Mouse (Mus musculus) embryo, embryonic 9.5 days (tissue): ENCODE measurements around the gene Ddit4l.
"Not testable (repeated sequence)": the region's sequence is repeated elsewhere in the genome, so short reads cannot be mapped to it uniquely, and the experiment has no call there.

Source experiments
- DNase-seq: peaks from one replicate; pipeline ENCODE4 v3.0.0-alpha.2; 2017; ENCODE audit errors: extremely low spot score

Ddit4l gene

DNA sequence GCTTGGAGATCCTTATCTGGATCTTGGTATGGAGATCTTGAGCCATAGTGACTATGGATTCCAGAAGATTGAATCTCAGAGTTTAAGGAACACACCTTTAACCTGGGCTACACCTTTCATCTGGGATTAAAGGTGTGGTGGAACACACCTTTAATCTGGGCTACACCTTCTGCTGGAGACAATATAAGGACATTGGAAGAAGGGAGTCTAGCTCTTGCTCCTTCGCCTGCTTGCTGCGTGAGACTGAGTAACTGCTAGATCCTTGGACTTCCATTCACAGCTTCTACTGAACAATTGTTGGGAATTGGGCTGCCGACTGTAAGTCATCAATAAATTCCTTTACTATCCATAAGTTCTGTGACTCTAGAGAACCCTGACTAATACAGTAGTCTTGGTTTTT is at the start of gene Ddit4l:
TSS of gene Ddit4l (plus strand) at position 301 of the 400 bp plus-strand sequence.
- DNase-seq: not testable (repeated sequence)

DNA sequence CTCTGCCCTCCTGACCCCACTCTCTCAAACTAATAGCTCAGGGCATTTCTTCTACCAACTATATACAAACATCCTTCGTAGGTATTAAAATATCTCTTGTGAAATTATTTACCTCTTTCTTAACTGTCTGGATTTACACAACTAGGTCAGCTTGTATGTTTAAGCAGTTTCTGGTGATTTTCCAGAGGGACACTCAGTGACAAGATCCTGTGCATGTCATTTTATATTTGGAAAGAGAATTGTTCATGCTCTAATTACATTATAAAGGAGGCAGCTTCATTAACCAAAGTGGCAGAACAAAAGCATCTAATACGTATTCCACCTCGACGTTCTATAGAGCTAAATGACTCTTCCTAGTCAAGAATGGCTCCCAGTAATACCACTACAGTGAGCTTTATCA is 45.3 kb upstream of the Ddit4l start:
- DNase-seq: no peak

DNA sequence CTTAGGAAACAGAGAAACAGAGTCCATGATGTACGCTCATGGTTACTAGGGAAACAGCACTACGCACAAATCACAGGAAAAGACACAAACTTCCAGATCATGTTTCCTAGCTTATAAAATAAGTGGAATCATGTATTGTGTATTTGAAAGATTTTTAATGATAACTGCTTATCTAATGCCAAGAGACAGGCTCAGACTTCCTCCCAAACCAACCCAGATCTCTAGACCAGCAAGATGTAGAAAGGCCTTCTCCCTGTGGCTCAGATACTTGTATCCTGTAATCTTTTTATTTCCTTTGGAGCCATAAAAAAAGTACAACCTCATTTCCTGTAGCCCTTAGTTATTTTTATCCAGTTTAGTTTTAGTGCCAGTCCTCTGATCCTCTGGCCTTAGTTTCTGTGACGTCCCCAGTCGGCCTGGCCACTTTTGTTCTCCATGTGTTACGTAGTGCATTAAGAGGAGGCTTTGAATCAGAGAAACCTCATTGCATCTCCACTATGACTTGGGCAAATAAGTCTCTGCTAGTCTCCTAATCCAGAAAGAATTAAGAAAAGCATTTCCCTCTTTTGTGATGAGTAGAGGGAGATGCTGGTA is 34.9 kb upstream of the Ddit4l start:
- no peak for DNase-seq

DNA sequence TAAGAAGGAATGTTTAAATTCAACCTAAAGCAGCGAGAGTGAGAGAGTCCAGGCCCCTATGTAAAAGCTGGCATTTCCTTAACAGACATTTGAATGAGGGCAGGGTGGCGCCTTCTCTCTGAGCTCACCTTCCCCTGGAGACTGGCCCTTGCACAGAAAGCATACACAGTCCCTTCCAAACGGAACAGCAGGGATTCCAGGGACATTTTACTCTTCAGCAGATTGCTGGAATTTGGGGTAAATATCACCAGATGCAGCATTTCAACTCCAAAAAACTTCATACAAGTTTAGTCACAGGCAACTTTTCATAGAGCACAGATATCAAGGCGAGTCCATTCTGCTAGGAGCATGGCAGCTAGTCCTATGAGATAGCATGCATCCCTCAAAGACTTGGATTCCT is 31.6 kb upstream of the Ddit4l start:
- DNase-seq: no peak

DNA sequence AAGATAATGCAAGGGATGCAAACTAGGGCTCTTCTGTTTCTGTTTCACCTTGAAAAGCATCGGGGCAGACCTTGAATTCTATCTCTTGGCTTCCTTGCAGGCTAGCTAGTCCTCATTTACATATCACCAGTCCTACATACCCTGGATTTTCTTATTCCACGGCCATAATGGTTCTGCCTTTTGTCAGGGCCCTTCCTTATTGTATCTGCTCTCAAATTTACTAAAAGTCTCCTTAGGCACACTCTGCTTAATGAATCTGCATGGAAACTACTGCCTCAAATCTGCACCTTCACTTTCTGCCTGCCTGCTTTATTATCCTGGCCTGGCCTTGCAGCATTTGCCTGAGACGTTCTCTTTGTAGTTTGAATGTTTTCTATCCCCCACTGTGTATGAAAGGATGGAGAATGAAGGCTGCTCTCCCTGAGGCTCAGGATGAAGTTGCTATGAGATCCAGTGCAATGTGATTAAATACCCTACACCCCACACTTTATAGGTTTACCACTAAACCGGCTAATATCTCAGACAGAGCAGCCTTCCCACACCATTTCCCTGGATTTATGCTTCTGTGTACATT is 27.0 kb upstream of the Ddit4l start:
- DNase-seq: no peak

DNA sequence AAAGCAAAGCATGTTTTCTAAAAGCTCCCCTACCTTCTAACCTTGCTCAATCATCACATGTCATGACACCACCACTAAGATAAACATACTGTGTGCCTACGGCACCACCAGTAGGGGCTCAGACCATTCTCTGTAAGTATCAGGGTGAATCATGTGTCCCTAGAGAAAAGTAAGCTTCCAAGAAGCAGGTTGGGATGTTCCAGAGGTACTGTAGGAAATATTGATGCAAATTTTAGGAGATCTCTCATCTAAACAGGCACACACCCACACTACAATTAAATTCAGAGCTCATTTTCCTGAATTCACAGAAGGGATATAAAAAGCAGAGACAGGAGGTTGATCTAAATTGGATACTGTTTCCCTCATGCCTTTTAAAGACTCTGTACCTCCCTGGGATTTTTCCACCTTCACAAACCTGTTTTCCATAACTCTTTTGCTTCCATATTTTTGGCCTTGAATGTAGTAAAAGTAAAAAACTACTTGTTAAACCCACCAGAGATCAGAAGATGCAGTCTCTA is 12.4 kb upstream of the Ddit4l start:
- no peak for DNase-seq

DNA sequence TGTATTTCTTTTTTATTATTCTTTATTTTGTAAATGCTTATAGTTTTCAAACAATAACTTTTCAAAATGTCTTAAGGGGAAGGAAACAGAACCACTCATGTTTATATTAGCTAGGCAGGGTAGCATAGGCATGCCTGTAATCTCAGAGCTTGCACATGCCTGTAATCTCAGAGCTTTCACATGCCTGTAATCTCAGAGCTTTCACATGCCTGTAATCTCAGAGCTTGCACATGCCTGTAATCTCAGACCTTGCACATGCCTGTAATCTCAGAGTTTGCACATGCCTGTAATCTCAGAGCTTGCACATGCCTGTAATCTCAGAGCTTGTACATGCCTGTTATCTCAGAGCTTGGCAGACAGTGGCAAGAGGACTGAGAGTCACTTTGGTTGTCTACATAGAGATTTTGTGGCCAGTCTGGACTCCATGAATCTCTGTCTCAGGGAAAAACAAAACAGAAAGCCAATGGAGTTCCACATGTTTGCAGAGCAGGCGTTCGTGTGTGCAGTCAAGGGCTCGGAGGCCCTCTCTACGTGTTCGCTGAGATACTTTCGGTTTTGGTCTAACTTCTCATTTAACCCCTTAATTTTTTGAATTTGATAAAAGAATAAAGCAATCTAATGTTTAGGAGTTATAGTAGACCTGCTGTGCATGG is 10.8 kb upstream of the Ddit4l start:
- DNase-seq: no peak

DNA sequence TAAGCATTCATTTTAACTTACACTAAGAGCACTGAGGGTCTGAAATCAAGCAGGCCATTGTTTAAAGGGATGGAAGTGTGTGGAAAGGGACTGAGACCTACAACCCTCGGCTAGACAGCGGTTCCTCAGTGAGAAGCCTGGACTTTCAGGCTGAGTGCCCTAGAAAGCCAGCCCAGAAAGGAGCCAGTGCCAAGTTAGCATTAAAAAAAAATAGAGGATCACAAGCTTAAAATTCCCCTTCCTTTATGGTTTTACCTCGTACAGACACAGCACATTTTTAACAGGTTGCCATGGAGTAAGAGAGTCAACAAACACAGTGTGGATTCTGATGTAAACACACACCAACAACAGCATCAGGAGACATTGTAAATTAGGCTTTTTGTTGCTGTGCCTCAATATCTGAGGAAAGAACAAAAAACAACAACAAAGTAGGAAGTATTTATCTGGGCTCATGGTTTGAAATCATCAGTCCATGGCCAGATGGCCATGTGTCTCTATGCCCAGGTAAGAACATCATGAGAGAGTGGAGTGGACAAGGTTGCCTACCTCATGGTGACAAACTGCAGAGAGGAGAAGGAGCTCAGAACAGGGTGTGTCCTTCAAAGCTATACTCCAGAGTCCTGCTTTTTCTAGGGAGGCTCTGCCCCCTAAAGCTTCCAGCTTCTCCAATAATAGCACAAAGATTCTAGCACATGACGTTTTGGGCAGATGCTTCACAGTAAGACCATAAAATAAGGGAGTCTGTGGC is 10.1 kb upstream of the Ddit4l start:
- DNase-seq: no peak

DNA sequence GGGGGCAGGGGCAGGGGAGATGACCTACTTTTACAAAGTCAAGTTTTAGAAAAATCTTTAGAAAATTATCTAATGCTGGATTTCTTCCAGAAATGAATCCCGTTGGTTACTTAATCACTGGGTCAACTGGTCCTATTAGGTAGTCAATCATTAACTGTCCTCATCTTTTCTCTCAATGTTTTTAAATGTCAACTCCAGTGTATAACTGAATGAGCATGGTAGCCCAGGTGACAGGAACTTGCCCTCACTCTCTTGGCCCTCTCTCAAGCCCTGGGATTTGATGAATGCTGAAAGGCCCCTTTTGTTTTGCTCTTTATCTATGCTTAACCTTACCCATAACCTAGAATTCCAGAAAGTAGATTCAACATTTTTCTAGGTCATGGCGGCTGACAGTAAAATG is 9.4 kb upstream of the Ddit4l start:
- no peak for DNase-seq

DNA sequence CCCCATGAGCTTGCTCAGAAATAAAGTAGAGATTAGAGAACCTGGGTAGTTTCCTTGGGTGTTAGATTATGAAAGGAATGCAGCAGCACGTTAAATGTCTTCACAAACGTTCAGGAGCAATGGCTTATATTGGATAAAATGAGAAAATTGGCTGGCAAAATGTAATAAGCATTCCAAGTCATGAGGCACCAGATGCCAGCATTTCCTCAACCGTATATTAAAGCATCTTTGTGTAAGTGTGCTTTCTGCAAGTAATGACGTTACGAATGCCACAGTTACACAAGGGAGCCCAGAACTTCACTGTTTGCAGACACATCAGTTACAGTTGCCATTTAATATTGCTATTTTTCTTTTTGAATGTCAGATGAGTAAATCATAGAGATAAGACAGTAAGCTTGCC is 872 bp upstream of the Ddit4l start:
- no peak for DNase-seq

DNA sequence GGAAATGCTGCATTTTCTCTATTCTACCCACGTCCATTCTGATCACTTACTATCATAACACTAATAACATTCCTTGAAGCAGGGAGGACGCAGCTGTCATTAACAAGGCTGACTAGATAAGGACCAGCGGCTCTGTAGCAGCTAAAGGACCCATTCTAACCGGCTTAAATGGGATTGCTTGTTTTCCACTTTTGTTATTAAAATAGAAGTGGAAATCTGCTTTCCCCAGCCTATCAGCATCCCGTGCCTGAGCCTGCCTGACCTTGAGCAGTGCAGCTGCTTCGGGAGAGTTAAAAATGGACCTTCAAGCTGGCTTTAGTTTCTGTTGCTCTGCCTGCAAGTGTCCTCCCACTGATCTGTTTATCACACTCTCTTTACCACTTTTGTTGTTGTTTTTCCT is 679 bp downstream of the Ddit4l start:
- no peak for DNase-seq

DNA sequence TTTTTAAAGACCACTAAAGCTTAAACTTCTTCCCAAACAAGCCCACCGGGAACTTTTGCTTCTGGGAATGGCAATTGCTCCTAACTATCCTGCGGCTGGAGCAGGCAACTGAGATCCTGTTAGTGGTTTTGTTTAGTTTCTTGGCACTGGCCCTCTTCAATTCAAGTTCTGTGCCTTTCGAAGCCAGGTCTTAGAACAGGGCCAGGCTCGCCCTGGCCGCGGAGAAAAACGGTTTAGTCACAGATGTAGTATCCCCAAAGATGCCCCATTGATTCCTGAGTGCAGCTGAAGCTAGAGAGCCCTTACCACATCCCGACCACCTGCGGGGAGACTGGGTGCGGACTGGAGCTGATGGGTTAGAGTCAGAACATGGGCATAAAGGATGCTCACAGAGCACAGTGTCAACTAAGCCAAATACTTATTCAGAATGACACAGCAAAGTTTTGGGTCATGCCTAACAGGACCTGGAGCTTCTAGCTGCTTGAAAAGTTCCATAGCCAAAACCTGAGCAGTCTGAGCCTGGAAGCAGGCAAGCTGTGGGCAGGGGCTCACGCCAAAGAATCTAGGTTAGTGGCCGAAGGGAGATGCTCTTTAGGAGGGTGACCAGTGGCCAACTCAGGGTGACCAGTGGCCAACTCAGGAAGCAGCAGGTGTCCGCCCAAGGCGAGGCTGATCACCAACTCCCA is 1.6 kb downstream of the Ddit4l start:
- no peak for DNase-seq

DNA sequence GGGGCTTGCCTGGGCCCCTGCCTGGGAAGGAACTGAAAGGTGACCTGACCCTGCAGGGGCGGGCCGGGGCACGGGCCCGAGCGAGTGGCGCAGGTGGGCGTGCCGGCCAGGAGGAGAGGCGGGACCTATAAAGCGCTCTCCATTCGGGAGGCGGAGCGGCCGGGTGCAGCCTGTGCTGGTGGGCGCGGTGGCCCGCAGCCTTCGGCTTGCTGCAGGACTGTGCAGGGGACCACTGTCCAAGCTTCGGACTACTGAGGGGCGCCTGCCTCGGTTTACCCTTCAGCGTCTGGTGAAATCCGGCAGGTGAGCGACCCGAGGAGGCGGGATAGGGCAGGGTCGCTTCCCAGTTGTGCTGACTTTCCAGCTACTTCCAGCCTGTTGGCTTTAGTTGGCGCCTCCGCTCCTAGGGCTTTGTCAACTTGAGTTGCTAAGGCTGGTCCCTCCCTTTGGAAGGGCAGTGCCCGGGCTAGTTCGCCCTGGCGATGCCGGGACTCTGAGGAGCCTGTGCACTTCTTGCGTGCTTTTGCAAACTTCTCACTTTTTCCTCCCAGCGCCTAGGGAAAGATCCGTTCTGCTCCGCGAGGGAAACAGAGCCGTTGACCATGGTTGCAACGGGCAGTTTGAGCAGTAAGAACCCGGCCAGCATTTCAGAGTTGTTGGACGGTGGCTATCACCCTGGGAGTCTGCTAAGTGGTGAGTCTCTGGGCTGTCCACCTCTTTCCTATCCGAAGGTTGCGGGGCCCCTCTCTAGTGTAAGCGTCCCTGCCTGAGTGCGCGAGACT is 2.4 kb downstream of the Ddit4l start:
- DNase-seq: peak; percentile 83

DNA sequence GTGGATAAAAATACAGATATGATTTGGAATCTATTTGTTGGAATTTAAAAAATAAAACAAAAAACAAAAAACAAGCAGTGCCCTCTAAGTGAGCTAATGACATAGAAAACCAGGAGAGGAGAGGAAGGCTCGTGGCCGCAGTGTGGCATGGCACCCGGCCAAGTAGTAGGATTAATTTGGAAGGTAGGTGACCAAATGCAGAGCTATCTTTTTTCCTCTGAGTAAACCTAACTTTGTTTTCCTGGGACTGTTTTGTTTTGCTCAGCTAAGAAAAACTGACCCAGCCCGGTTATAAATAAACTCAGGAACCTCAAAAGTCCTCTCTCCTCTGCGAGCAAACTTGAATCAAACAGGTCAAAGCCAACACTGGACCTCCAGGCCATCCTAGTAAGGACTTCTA is 3.6 kb downstream of the Ddit4l start:
- DNase-seq: no peak

DNA sequence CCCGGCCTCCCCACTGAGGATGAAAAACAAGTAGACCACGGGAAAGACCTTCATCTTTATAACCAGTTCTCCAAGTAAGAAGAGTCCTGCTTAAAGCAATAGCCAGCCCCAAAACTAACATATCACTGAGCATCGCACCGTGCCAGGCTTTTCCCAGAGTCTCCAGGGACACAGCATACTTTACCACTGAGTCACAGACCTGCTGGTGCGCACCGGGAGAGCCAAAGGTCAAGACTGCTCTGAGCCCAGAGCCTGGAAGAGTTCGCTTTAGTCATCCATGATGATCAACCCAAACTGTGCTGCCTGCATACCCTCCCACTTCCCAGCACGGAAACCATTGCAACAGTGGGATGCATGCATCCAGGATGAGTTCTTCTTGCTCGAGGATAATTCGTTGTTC is 12.3 kb downstream of the Ddit4l start:
- DNase-seq: no peak

DNA sequence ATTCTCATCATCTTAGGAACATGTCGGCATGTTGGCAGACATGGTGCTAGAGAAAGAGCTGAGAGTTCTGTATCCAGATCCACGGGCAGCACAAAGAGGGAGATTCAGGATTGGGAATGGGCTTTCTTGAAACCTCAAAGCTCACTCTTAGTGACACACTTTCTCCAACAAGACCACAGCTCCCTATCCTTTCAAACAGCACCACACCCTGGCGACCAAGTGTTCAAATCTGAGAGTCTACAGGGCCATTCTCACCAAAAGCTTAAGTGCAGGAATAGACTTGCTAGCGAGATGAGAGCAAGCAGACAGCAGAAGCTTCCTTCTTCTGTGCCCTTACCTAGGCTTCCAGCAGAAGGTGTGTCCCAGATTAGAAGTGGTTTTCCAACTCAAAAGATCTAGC is 15.2 kb downstream of the Ddit4l start:
- no peak for DNase-seq

DNA sequence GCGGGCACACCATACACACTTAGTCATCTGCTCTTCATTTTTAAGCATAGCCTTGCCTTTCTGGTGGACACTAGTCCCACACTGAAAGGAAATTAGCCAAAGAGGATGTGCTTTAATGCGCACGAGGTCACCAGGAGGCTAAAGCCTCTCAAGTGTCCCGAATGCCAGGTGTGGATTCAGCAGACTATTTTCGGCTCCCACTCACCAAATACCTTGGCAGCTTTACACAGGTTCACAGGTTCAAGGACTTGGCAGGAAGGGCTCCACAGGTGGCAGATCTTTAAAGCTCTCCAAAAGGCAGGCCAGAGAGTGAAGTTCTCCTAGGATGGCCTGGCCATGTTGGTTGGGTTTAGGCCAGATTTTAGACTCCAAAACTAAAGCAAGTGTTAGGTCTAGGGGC is 19.8 kb downstream of the Ddit4l start:
- DNase-seq: no peak

DNA sequence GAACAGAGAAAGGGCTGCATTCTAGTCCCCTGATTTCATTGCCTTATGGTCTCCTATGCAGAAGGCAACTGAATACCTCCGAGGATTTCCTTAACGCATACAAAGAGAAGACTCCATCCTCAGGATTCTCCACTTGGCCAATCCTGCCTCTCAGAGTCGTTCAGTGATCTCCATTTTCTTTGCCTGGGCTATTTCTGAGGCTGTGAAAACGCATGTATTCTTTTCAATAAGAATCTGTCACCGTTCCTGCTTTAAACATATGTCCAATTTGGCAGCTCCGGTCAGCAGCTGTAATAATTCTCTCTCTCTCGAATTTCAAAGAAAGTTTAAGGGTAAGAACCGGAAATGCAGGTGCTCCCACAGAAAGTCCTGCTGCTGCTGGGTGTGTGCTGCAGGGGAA is 20.7 kb downstream of the Ddit4l start:
- no peak for DNase-seq

DNA sequence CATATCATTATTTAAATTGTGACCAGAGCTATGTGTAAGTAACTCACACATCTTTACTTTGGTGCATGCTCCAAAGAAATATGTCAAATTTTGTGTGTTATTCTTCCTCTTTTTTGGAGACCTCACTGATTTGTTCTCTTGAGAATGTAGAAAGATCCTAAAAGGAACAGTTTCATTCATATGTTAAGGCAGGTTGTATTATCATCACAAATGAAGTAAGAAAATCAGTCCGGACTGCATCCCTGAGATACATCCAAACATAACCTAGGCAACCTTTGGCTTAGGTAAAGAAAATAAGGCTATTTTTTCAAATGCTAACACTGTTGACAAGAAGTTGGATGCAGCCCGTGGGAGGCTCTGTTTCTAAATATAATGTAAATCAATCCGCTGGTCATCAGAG is 21.2 kb downstream of the Ddit4l start:
- no peak for DNase-seq

DNA sequence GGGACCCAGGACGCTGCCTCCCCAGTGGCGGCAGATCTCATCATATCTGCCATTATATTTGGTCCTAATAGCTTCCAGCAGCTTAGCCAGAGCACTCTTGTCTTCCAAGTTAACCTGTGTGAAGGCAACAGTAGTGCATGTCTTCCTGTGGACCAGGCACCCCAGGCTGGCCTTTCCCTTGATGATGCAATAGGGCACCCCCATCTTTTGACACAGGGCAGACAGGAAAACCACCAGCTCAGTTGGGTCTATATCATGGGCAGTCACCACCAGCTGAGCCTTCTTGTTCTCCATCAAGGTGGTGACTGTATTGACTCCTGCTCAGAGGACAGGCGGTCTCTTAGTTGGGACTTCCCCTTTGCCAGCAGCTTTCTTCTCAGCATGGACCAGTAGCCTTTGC is 22.7 kb downstream of the Ddit4l start:
- DNase-seq: no peak

DNA sequence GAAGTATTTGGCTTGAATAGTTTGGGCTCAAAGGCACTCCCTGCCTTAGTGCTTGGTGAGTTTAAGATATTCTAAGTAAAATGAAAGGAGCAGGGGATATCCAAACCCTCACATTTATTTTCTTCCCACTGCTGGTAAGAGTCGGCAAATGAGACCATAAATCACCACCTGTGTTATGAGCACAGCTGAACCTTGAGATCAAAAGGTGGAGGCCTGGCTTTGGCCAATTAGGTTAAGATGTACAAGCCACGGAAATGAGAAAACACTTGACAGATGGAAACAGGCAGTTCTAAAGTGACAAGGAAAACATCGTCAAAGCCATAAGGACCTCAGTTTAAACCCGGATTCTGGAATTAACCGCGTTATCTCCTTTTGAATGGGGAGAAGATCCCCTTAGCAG is 23.5 kb downstream of the Ddit4l start:
- DNase-seq: no peak
